Comparison of ENCODE assay signal across 15 mouse cellular contexts in genomic region chr4:40777116-40777515, GRCm38 (mm10). TPM values are rescaled to one million over a fixed set of nuclear protein-coding genes. Genes with fewer than 3 reads are reported as not detected.
DNase-seq lines count a peak whose midpoint lies in the region; ATAC-seq and TF ChIP-seq lines count a peak whose summit lies in the region.
"Had no signal": no experiment of that assay in that cellular context is flagged by ENCODE, and none has a peak within 500 bp of the region (broad histone marks: within the 10 kb centered on the region; RNA-seq: fewer than 3 reads in every experiment).

No protein-coding gene starts in this region.

- no peaks in the 10 kb centered on the region for H3K27me3 ChIP-seq in kidney, embryonic 16.5 days (ENCODE audit: insufficient read depth, low read length)
- no peaks in the 10 kb centered on the region for H3K27me3 ChIP-seq in kidney, adult 2 months (replicated peaks; ENCODE audit: control insufficient read depth, insufficient read depth, low read length)
- no peaks in the 10 kb centered on the region for H3K27me3 ChIP-seq in ES-Bruce4 (ENCODE audit: control insufficient read depth, insufficient read depth, low read length, poor library complexity, severe bottlenecking)
- no peaks in the 10 kb centered on the region for H3K27me3 ChIP-seq in embryonic facial prominence, embryonic 10.5 days (replicated peaks; ENCODE audit: low read depth, poor library complexity, severe bottlenecking)
- H3K27me3 ChIP-seq in intestine, embryonic 15.5 days (replicated peaks), result no peaks in the 10 kb centered on the region
- H3K27me3 ChIP-seq: limb, embryonic 15.5 days had no signal

- no peaks in the 10 kb centered on the region for H3K9me3 ChIP-seq in kidney, embryonic 16.5 days (ENCODE audit: low read length)
- H3K9me3 ChIP-seq in ES-Bruce4 (replicated peaks; ENCODE audit: control insufficient read depth, insufficient read depth, low read length, poor library complexity, severe bottlenecking), result no peaks in the 10 kb centered on the region
- H3K9me3 ChIP-seq in embryonic facial prominence, embryonic 10.5 days, result no peaks in the 10 kb centered on the region
- no peaks in the 10 kb centered on the region for H3K9me3 ChIP-seq in intestine, embryonic 15.5 days
- H3K9me3 ChIP-seq: limb, embryonic 15.5 days had no signal

- no peak overlapping the region for H3K4me3 ChIP-seq in kidney, embryonic 16.5 days (ENCODE audit: low read length)
- no peak overlapping the region for H3K4me3 ChIP-seq in kidney, adult 2 months (ENCODE audit: insufficient read depth, low read depth, low read length)
- H3K4me3 ChIP-seq in ES-Bruce4 (ENCODE audit: low read depth, low read length), result no peak overlapping the region
- H3K4me3 ChIP-seq in embryonic facial prominence, embryonic 10.5 days, result no peak overlapping the region
- no peak overlapping the region for H3K4me3 ChIP-seq in intestine, embryonic 15.5 days (replicated peaks)
- H3K4me3 ChIP-seq: limb, embryonic 15.5 days had no signal

- H3K4me1 ChIP-seq in kidney, embryonic 16.5 days (ENCODE audit: insufficient read depth, low read length), result peaks cover 43% of the 10 kb centered on the region
- H3K4me1 ChIP-seq in kidney, adult 2 months (ENCODE audit: control insufficient read depth, insufficient read depth, low read length), result peaks cover 11% of the 10 kb centered on the region
- peaks cover 5% of the 10 kb centered on the region for H3K4me1 ChIP-seq in ES-Bruce4 (ENCODE audit: control insufficient read depth, insufficient read depth, low read length)
- H3K4me1 ChIP-seq in embryonic facial prominence, embryonic 10.5 days, result peaks cover 55% of the 10 kb centered on the region
- peaks cover 9% of the 10 kb centered on the region for H3K4me1 ChIP-seq in intestine, embryonic 15.5 days (replicated peaks)

- no peak overlapping the region for H3K4me2 ChIP-seq in kidney, embryonic 16.5 days (replicated peaks; ENCODE audit: low read depth, low read length)
- H3K4me2 ChIP-seq in intestine, embryonic 15.5 days (replicated peaks), result no peak overlapping the region
- H3K4me2 ChIP-seq: limb, embryonic 15.5 days had no signal

- no peaks in the 10 kb centered on the region for H3K36me3 ChIP-seq in kidney, embryonic 16.5 days (ENCODE audit: insufficient read depth, low read length)
- H3K36me3 ChIP-seq in kidney, adult 2 months (ENCODE audit: control insufficient read depth, insufficient read depth, low read length), result no peaks in the 10 kb centered on the region
- no peaks in the 10 kb centered on the region for H3K36me3 ChIP-seq in ES-Bruce4 (ENCODE audit: control insufficient read depth, insufficient read depth, low read length, poor library complexity, severe bottlenecking)
- H3K36me3 ChIP-seq in embryonic facial prominence, embryonic 10.5 days (replicated peaks), result no peaks in the 10 kb centered on the region
- H3K36me3 ChIP-seq in intestine, embryonic 15.5 days, result no peaks in the 10 kb centered on the region
- H3K36me3 ChIP-seq: limb, embryonic 15.5 days had no signal

- no peak overlapping the region for H3K9ac ChIP-seq in kidney, embryonic 16.5 days (replicated peaks; ENCODE audit: low read length)
- no peak overlapping the region for H3K9ac ChIP-seq in ES-Bruce4 (ENCODE audit: low read depth, poor library complexity, severe bottlenecking)
- no peak overlapping the region for H3K9ac ChIP-seq in intestine, embryonic 15.5 days
- H3K9ac ChIP-seq: limb, embryonic 15.5 days had no signal

- TF ChIP-seq POLR2A in kidney, adult 2 months (IDR thresholded peaks at IDR 0.05; ENCODE audit: low read depth, low read length), result no peak
- no peak for TF ChIP-seq POLR2A in ES-Bruce4 (IDR thresholded peaks at IDR 0.05; ENCODE audit: insufficient read depth, low read length)

- peak; percentile 62; the same call in 1 of the 2 replicates for TF ChIP-seq EP300 in ES-Bruce4 (IDR thresholded peaks at IDR 0.05; ENCODE audit: insufficient read depth, low read depth, low read length)

- ATAC-seq in kidney, embryonic 16.5 days (ENCODE audit: low FRiP score, low TSS enrichment), result no peak
- ATAC-seq in intestine, embryonic 15.5 days, result no peak

- WGBS in kidney, embryonic 16.5 days, result 21% methylated on average over 2 of the region's 2 CpGs
- 63% methylated on average over 2 of the region's 2 CpGs for WGBS in kidney, adult 2 months
- WGBS in embryonic facial prominence, embryonic 10.5 days, result 29% methylated on average over 2 of the region's 2 CpGs
- 36% methylated on average over 2 of the region's 2 CpGs for WGBS in intestine, embryonic 15.5 days

- DNase-seq in kidney, adult 2 months, result no peak
- peak; percentile 47 for DNase-seq in 3134 (ENCODE audit: extremely low read depth, insufficient read length, low spot score)
- peak; percentile 30 for DNase-seq in embryonic facial prominence, embryonic 10.5 days (ENCODE audit: low spot score)
- DNase-seq in right cerebral cortex, adult 2 months (ENCODE audit: low spot score in 2 of 2), result no peak
- no peak for DNase-seq in testis, postnatal 14 days (ENCODE audit: low spot score)
- DNase-seq: adrenal gland, postnatal 14 days; cerebellum, adult 11 months; heart, postnatal 36 days; kidney, adult 9 months; layer of hippocampus, postnatal 36 days; retina, postnatal 1 day had no signal

- TF ChIP-seq CTCF in kidney, adult 2 months (conservative IDR thresholded peaks at IDR 0.05; ENCODE audit: insufficient read depth, insufficient read length, low read depth, low read length), result no peak
- TF ChIP-seq CTCF in ES-Bruce4 (IDR thresholded peaks at IDR 0.05; ENCODE audit: low read depth, low read length), result no peak

- peak overlapping the region; percentile 30; the same call in 1 of the 2 replicates for H3K27ac ChIP-seq in kidney, embryonic 16.5 days (ENCODE audit: low read length)
- no peak overlapping the region for H3K27ac ChIP-seq in kidney, adult 2 months (ENCODE audit: insufficient read depth, low read depth, low read length)
- peak overlapping the region; percentile 69 for H3K27ac ChIP-seq in ES-Bruce4 (ENCODE audit: insufficient read depth, low read length)
- H3K27ac ChIP-seq in embryonic facial prominence, embryonic 10.5 days (replicated peaks), result peak overlapping the region; percentile 24; the same call in 1 of the 2 replicates
- H3K27ac ChIP-seq in intestine, embryonic 15.5 days, result no peak overlapping the region
- H3K27ac ChIP-seq: limb, embryonic 15.5 days had no signal

RNA-seq across cellular contexts. Expression of gene Smu1, which starts 19.4 kb away (rescaled TPM):
- polyA plus RNA-seq in kidney, embryonic 16.5 days (2015; fragmentation: Nextera tagmentation; extraction: Ambion mirVana), result 170 and 176 TPM in 2 replicates
- polyA plus RNA-seq in kidney, adult 2 months (2012; rRNA removed), result 21.2 and 30.1 TPM in 2 replicates
- polyA plus RNA-seq in ES-Bruce4 (2011; ENCODE audit: insufficient read depth, insufficient read length, low read depth, missing spikeins), result 172 and 196 TPM in 2 replicates
- polyA plus RNA-seq in embryonic facial prominence, embryonic 10.5 days (2016; fragmentation: Nextera tagmentation; extraction: Ambion mirVana), result 190 and 192 TPM in 2 replicates
- polyA plus RNA-seq in intestine, embryonic 15.5 days (2015; fragmentation: Nextera tagmentation; extraction: Ambion mirVana), result 147 and 149 TPM in 2 replicates

RNA-seq across cellular contexts. Expression of gene Dnaja1, which starts 55.2 kb away (rescaled TPM):
- polyA plus RNA-seq in kidney, embryonic 16.5 days (2015; fragmentation: Nextera tagmentation; extraction: Ambion mirVana), result 469 and 481 TPM in 2 replicates
- 11.8 and 23.1 TPM in 2 replicates for polyA plus RNA-seq in kidney, adult 2 months (2012; rRNA removed)
- 358 and 376 TPM in 2 replicates for polyA plus RNA-seq in ES-Bruce4 (2011; ENCODE audit: insufficient read depth, insufficient read length, low read depth, missing spikeins)
- polyA plus RNA-seq in embryonic facial prominence, embryonic 10.5 days (2016; fragmentation: Nextera tagmentation; extraction: Ambion mirVana), result 608 and 633 TPM in 2 replicates
- 335 and 379 TPM in 2 replicates for polyA plus RNA-seq in intestine, embryonic 15.5 days (2015; fragmentation: Nextera tagmentation; extraction: Ambion mirVana)

Comparison
In these comparisons a context has a peak if more than half of its experiments do, and no peak if none do; other contexts are left out.
1. H3K27ac ChIP-seq: peak in kidney, embryonic 16.5 days (single experiment), ES-Bruce4 (single experiment) and embryonic facial prominence, embryonic 10.5 days (single experiment); none in kidney, adult 2 months (single experiment) and intestine, embryonic 15.5 days (single experiment).
2. RNA of gene Dnaja1, which starts 55.2 kb away (polyA plus RNA-seq): 608 to 633 TPM in embryonic facial prominence, embryonic 10.5 days, 469 to 481 TPM in kidney, embryonic 16.5 days, 335 to 379 TPM in intestine, embryonic 15.5 days and 358 to 376 TPM in ES-Bruce4; 11.8 to 23.1 TPM in kidney, adult 2 months; every median in the first group is over 10 times any median in the second.
3. DNase-seq: peak in 3134 (single experiment) and embryonic facial prominence, embryonic 10.5 days (single experiment); none in kidney, adult 2 months (single experiment), right cerebral cortex, adult 2 months (0 of 2) and testis, postnatal 14 days (single experiment).